Mouse (Mus musculus): Measurements from ENCODE around the gene Ttll3. TPM values are rescaled to one million over a fixed set of nuclear protein-coding genes. Genes with fewer than 3 reads are reported as not detected.

The Ttll3 gene
- total RNA-seq, 2 experiments from 2014 or later: 6.9 to 7.7 TPM

GRCm38 (mm10) chr6:113447639-113448038 is 58.6 kb downstream of the Ttll3 start:
- no peak for DNase-seq (ENCODE audit: low spot score in 2 of 2)

DNA sequence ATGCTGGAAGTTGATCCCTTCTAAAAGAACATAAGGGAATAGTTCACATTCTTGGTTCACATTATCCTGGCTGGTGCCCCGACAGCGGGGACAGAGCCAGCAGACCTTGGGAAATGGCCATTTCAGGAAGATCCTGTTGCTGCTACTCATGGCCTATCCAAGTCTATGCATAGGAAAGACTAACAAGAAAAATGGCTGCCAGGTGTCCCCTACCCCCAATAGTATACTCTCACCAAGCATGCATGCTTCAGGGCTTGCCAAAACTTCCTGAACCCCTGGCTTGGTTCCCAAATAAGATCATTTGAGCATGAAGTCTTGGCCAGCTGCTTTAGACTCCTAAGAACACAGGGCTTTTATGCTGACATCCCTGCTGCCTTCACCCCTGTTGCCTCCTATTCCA is 62.8 kb downstream of the Ttll3 start:
- DNase-seq (ENCODE audit: low spot score in 2 of 2): no peak

- no peak for DNase-seq (ENCODE audit: low spot score in 2 of 2)
Measured at GRCm38 (mm10) chr6:113455007-113455406, 65.9 kb downstream of the Ttll3 start.

- DNase-seq (ENCODE audit: low spot score in 2 of 2): no peak
Measured at GRCm38 (mm10) chr6:113457952-113458534, 69.0 kb downstream of the Ttll3 start, which contains the start of gene Il17re. Gene Il17re, plus strand, starts transcription at chr6:113458484.

DNA sequence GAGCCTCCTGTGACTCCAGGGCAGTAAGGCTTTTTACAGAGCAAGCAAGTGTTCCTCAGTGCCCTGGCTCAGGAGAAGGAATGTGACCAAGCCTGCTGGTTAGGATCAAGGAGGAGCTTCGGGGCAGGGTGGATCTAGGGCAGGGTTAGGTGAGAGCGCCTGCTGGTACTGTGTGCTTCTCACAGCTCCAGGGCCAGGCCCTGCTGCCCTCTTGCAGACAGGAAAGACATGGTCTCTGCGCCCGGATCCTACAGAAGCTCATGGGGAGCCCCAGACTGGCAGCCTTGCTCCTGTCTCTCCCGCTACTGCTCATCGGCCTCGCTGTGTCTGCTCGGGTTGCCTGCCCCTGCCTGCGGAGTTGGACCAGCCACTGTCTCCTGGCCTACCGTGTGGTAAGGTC is 69.6 kb downstream of the Ttll3 start:
- no peak for DNase-seq (ENCODE audit: low spot score in 2 of 2)

- DNase-seq (ENCODE audit: low spot score in 2 of 2): no peak
Measured at GRCm38 (mm10) chr6:113464040-113464439, 75.0 kb downstream of the Ttll3 start.

Small RNA genes within 50 kb of the gene (microRNA-seq; reads per million reads assigned to microRNA genes)
- not detected for gene Gm24387

Other genes with a start within 250 kb of the Ttll3 start
- 1 to 10 TPM; 8.1 to 8.8 TPM for gene Lhfpl4, start 193.9 kb upstream of the Ttll3 start, total RNA-seq (2021)
- gene Mtmr14, start 151.4 kb upstream of the Ttll3 start, total RNA-seq (2021): 10 to 100 TPM; 25.8 to 26.2 TPM
- under 1 TPM; 0.45 to 0.62 TPM for gene Cpne9, start 107.0 kb upstream of the Ttll3 start, total RNA-seq (2021)
- gene Brpf1, start 82.1 kb upstream of the Ttll3 start, total RNA-seq (2021): 10 to 100 TPM; 40.6 to 46.3 TPM
- gene Ogg1, start 62.3 kb upstream of the Ttll3 start, total RNA-seq (2021): 10 to 100 TPM; 14.5 to 18.7 TPM
- 10 to 100 TPM; 54.2 to 58.7 TPM for gene Camk1, start 45.3 kb upstream of the Ttll3 start, total RNA-seq (2021)
- 10 to 100 TPM; 41.3 to 44.6 TPM for gene Tada3, start 11.4 kb upstream of the Ttll3 start, total RNA-seq (2021)
- gene Arpc4, start 11.1 kb upstream of the Ttll3 start, total RNA-seq (2021): 100 to 1,000 TPM; 206 to 214 TPM
- 10 to 100 TPM; 13.9 to 14.7 TPM for gene Rpusd3, start 30.1 kb downstream of the Ttll3 start, total RNA-seq (2021)
- 10 to 100 TPM; 49.8 to 62.1 TPM for gene Cidec, start 46.5 kb downstream of the Ttll3 start, total RNA-seq (2021)
- gene Jagn1, start 53.3 kb downstream of the Ttll3 start, total RNA-seq (2021): 10 to 100 TPM; 47.8 to 49.2 TPM
- 1 to 10 TPM in 1 of 2 experiments, under 1 TPM in 1; 0.90 to 2.5 TPM for gene Il17re, start 69.2 kb downstream of the Ttll3 start, total RNA-seq (2021)
- gene Il17rc, start 82.2 kb downstream of the Ttll3 start, total RNA-seq (2021): 10 to 100 TPM; 22.7 to 25.4 TPM
- gene Creld1, start 94.0 kb downstream of the Ttll3 start, total RNA-seq (2021): 10 to 100 TPM; 40.6 to 44.1 TPM
- gene Prrt3, start 112.7 kb downstream of the Ttll3 start, total RNA-seq (2021): 1 to 10 TPM in 1 of 2 experiments, under 1 TPM in 1; 0.59 to 1.3 TPM
- gene Emc3, start 142.4 kb downstream of the Ttll3 start, total RNA-seq (2021): 10 to 100 TPM; 85.9 to 87.9 TPM
- gene Fancd2, start 142.4 kb downstream of the Ttll3 start, total RNA-seq (2021): 1 to 10 TPM; 7.9 to 8.1 TPM
- gene Fancd2os, start 211.5 kb downstream of the Ttll3 start, total RNA-seq (2021): under 1 TPM; 0.37 to 0.67 TPM
- gene Brk1, start 215.5 kb downstream of the Ttll3 start, total RNA-seq (2021): 100 to 1,000 TPM; 194 to 195 TPM
- gene Vhl, start 234.7 kb downstream of the Ttll3 start, total RNA-seq (2021): 10 to 100 TPM; 32.5 to 34.3 TPM
- gene Irak2, start 249.2 kb downstream of the Ttll3 start, total RNA-seq (2021): 10 to 100 TPM; 12.5 to 13.2 TPM